ENCODE assay signal across 8 mouse cellular contexts in genomic region chr11:54879434-54879833, GRCm38 (mm10). TPM values are rescaled to one million over a fixed set of nuclear protein-coding genes. Genes with fewer than 3 reads are reported as not detected.
DNase-seq lines count a peak whose midpoint lies in the region; ATAC-seq and TF ChIP-seq lines count a peak whose summit lies in the region.

No protein-coding gene starts in this region.

- no peak for TF ChIP-seq CTCF in thymus, adult 2 months (IDR thresholded peaks at IDR 0.05; ENCODE audit: borderline replicate concordance, control insufficient read depth, extremely low read depth, insufficient read depth, low read length, poor library complexity)
- TF ChIP-seq CTCF in lung, postnatal 0 days (IDR thresholded peaks at IDR 0.05) = peak; percentile 91

- peak; percentile 84 for DNase-seq in embryonic facial prominence, embryonic 11.5 days (ENCODE audit: low spot score)
- DNase-seq in embryonic facial prominence, embryonic 10.5 days (ENCODE audit: low spot score) = no peak
- DNase-seq in thymus, adult 2 months = peak; percentile 44
- DNase-seq in thymus, postnatal 36 days = no peak
- DNase-seq in forelimb bud, embryonic 11.5 days (ENCODE audit: low read depth, low spot score) = peak; percentile 65
- DNase-seq in intestine, embryonic 14.5 days (ENCODE audit: low spot score) = no peak
- DNase-seq in lung, postnatal 0 days (ENCODE audit: low spot score) = peak; percentile 90

- no peaks in the 10 kb centered on the region for H3K27me3 ChIP-seq in embryonic facial prominence, embryonic 11.5 days (ENCODE audit: control insufficient read depth, insufficient read depth, low read length)
- H3K27me3 ChIP-seq in embryonic facial prominence, embryonic 10.5 days (replicated peaks; ENCODE audit: low read depth, poor library complexity, severe bottlenecking) = no peaks in the 10 kb centered on the region
- H3K27me3 ChIP-seq in thymus, adult 2 months (ENCODE audit: control insufficient read depth, insufficient read depth, low read length) = no peaks in the 10 kb centered on the region
- no peaks in the 10 kb centered on the region for H3K27me3 ChIP-seq in intestine, embryonic 14.5 days (replicated peaks; ENCODE audit: control insufficient read depth, insufficient read depth, low read length)
- no peaks in the 10 kb centered on the region for H3K27me3 ChIP-seq in lung, postnatal 0 days (replicated peaks; ENCODE audit: insufficient read depth, low read length)
- no peaks in the 10 kb centered on the region for H3K27me3 ChIP-seq in stomach, embryonic 14.5 days (ENCODE audit: control insufficient read depth, insufficient read depth, low read length)

- no peak for ATAC-seq in embryonic facial prominence, embryonic 11.5 days (replicated peaks; ENCODE audit: insufficient number of reproducible peaks, low FRiP score, low TSS enrichment, low read depth)
- ATAC-seq in intestine, embryonic 14.5 days (replicated peaks; ENCODE audit: low FRiP score, low TSS enrichment, low read depth) = peak; percentile 36; the same call in 1 of the 2 replicates
- peak; percentile 60 for ATAC-seq in lung, postnatal 0 days
- peak; percentile 33; the same call in 1 of the 2 replicates for ATAC-seq in stomach, embryonic 14.5 days (ENCODE audit: insufficient number of reproducible peaks, insufficient read depth, low FRiP score, low read depth)

- no peak overlapping the region for H3K27ac ChIP-seq in embryonic facial prominence, embryonic 11.5 days (replicated peaks; ENCODE audit: low read depth, low read length)
- no peak overlapping the region for H3K27ac ChIP-seq in embryonic facial prominence, embryonic 10.5 days (replicated peaks)
- no peak overlapping the region for H3K27ac ChIP-seq in thymus, adult 2 months (ENCODE audit: control insufficient read depth, insufficient read depth, low read length)
- no peak overlapping the region for H3K27ac ChIP-seq in intestine, embryonic 14.5 days (ENCODE audit: low read depth)
- H3K27ac ChIP-seq in lung, postnatal 0 days (ENCODE audit: low read length) = peak overlapping the region; percentile 40; the same call in 1 of the 2 replicates
- H3K27ac ChIP-seq in stomach, embryonic 14.5 days (ENCODE audit: low read length) = no peak overlapping the region

- H3K4me1 ChIP-seq in embryonic facial prominence, embryonic 11.5 days (ENCODE audit: control insufficient read depth, insufficient read depth, low read length) = no peaks in the 10 kb centered on the region
- peaks cover 12% of the 10 kb centered on the region for H3K4me1 ChIP-seq in embryonic facial prominence, embryonic 10.5 days
- peaks cover 2% of the 10 kb centered on the region; the same call in 1 of the 2 replicates for H3K4me1 ChIP-seq in thymus, adult 2 months (replicated peaks; ENCODE audit: control insufficient read depth, insufficient read depth, low read length)
- H3K4me1 ChIP-seq in intestine, embryonic 14.5 days (replicated peaks; ENCODE audit: control insufficient read depth, insufficient read depth, low read length) = peaks cover 15% of the 10 kb centered on the region; the same call in 1 of the 2 replicates
- peaks cover 6% of the 10 kb centered on the region; the same call in 1 of the 2 replicates for H3K4me1 ChIP-seq in lung, postnatal 0 days (ENCODE audit: insufficient read depth, low read depth, low read length)
- no peaks in the 10 kb centered on the region for H3K4me1 ChIP-seq in stomach, embryonic 14.5 days (ENCODE audit: control insufficient read depth, insufficient read depth, low read length)

- H3K9me3 ChIP-seq in embryonic facial prominence, embryonic 11.5 days (replicated peaks; ENCODE audit: control insufficient read depth, low read length) = no peaks in the 10 kb centered on the region
- no peaks in the 10 kb centered on the region for H3K9me3 ChIP-seq in embryonic facial prominence, embryonic 10.5 days
- H3K9me3 ChIP-seq in intestine, embryonic 14.5 days (ENCODE audit: control insufficient read depth, low read length) = no peaks in the 10 kb centered on the region
- no peaks in the 10 kb centered on the region for H3K9me3 ChIP-seq in lung, postnatal 0 days (ENCODE audit: low read length)
- H3K9me3 ChIP-seq in stomach, embryonic 14.5 days (ENCODE audit: control insufficient read depth, low read depth, low read length) = no peaks in the 10 kb centered on the region

- H3K36me3 ChIP-seq in embryonic facial prominence, embryonic 11.5 days (replicated peaks; ENCODE audit: control insufficient read depth, insufficient read depth, low read depth, low read length) = no peaks in the 10 kb centered on the region
- peaks cover 12% of the 10 kb centered on the region for H3K36me3 ChIP-seq in embryonic facial prominence, embryonic 10.5 days (replicated peaks)
- no peaks in the 10 kb centered on the region for H3K36me3 ChIP-seq in thymus, adult 2 months (ENCODE audit: control insufficient read depth, insufficient read depth, low read length)
- H3K36me3 ChIP-seq in intestine, embryonic 14.5 days (ENCODE audit: control insufficient read depth, insufficient read depth, low read length) = no peaks in the 10 kb centered on the region
- H3K36me3 ChIP-seq in lung, postnatal 0 days (ENCODE audit: insufficient read depth, low read length) = no peaks in the 10 kb centered on the region
- no peaks in the 10 kb centered on the region for H3K36me3 ChIP-seq in stomach, embryonic 14.5 days (ENCODE audit: control insufficient read depth, insufficient read depth, low read length)

- no peak overlapping the region for H3K9ac ChIP-seq in embryonic facial prominence, embryonic 11.5 days (replicated peaks; ENCODE audit: low read length)
- H3K9ac ChIP-seq in intestine, embryonic 14.5 days (ENCODE audit: low read length) = no peak overlapping the region
- no peak overlapping the region for H3K9ac ChIP-seq in lung, postnatal 0 days (replicated peaks; ENCODE audit: low read depth)
- H3K9ac ChIP-seq in stomach, embryonic 14.5 days (replicated peaks; ENCODE audit: low read depth, low read length) = no peak overlapping the region

- no peak overlapping the region for H3K4me3 ChIP-seq in embryonic facial prominence, embryonic 11.5 days (ENCODE audit: low read depth, low read length)
- H3K4me3 ChIP-seq in embryonic facial prominence, embryonic 10.5 days = no peak overlapping the region
- H3K4me3 ChIP-seq in thymus, adult 2 months (ENCODE audit: control insufficient read depth, insufficient read depth, low read length) = no peak overlapping the region
- H3K4me3 ChIP-seq in intestine, embryonic 14.5 days (ENCODE audit: low read depth, low read length) = no peak overlapping the region
- H3K4me3 ChIP-seq in lung, postnatal 0 days (ENCODE audit: low read depth, low read length) = no peak overlapping the region
- H3K4me3 ChIP-seq in stomach, embryonic 14.5 days (ENCODE audit: low read depth, low read length) = no peak overlapping the region

- H3K4me2 ChIP-seq in embryonic facial prominence, embryonic 11.5 days (ENCODE audit: low read depth, low read length) = no peak overlapping the region
- no peak overlapping the region for H3K4me2 ChIP-seq in intestine, embryonic 14.5 days (ENCODE audit: low read length)
- H3K4me2 ChIP-seq in lung, postnatal 0 days (replicated peaks; ENCODE audit: low read depth, low read length) = no peak overlapping the region
- no peak overlapping the region for H3K4me2 ChIP-seq in stomach, embryonic 14.5 days (replicated peaks; ENCODE audit: low read depth, low read length)

- no peak for TF ChIP-seq EP300 in lung, postnatal 0 days (IDR thresholded peaks at IDR 0.05)

- WGBS in embryonic facial prominence, embryonic 11.5 days = 32% methylated on average over 4 of the region's 4 CpGs
- WGBS in embryonic facial prominence, embryonic 10.5 days = 44% methylated on average over 4 of the region's 4 CpGs
- WGBS in thymus, adult 2 months = 41% methylated on average over 4 of the region's 4 CpGs
- WGBS in intestine, embryonic 14.5 days = 23% methylated on average over 4 of the region's 4 CpGs
- 15% methylated on average over 4 of the region's 4 CpGs for WGBS in lung, postnatal 0 days
- WGBS in stomach, embryonic 14.5 days = 23% methylated on average over 4 of the region's 4 CpGs

- TF ChIP-seq POLR2A in thymus, adult 2 months (IDR thresholded peaks at IDR 0.05; ENCODE audit: control insufficient read depth, extremely low read depth, insufficient read depth, low read length, poor library complexity) = no peak

RNA-seq across cellular contexts. Expression of gene Hint1, which starts 13.3 kb away (rescaled TPM):
- 678 and 720 TPM in 2 replicates for polyA plus RNA-seq in embryonic facial prominence, embryonic 11.5 days (2014; fragmentation: Nextera tagmentation; extraction: Ambion mirVana)
- 643 and 644 TPM in 2 replicates for polyA plus RNA-seq in embryonic facial prominence, embryonic 10.5 days (2016; fragmentation: Nextera tagmentation; extraction: Ambion mirVana)
- polyA plus RNA-seq in thymus, adult 2 months (2012; rRNA removed) = 322 and 336 TPM in 2 replicates
- polyA plus RNA-seq in intestine, embryonic 14.5 days (2014; fragmentation: Nextera tagmentation; extraction: Ambion mirVana) = 740 and 774 TPM in 2 replicates
- 500 and 528 TPM in 2 replicates for polyA plus RNA-seq in lung, postnatal 0 days (2015; fragmentation: Nextera tagmentation; extraction: Ambion mirVana)
- polyA plus RNA-seq in stomach, embryonic 14.5 days (2014; fragmentation: Nextera tagmentation; extraction: Ambion mirVana) = 672 and 728 TPM in 2 replicates

RNA-seq across cellular contexts. Expression of gene Lyrm7, which starts 18.7 kb away (rescaled TPM):
- polyA plus RNA-seq in embryonic facial prominence, embryonic 11.5 days (2014; fragmentation: Nextera tagmentation; extraction: Ambion mirVana) = 7.4 and 9.6 TPM in 2 replicates
- 6.7 and 6.9 TPM in 2 replicates for polyA plus RNA-seq in embryonic facial prominence, embryonic 10.5 days (2016; fragmentation: Nextera tagmentation; extraction: Ambion mirVana)
- 2.9 and 3.5 TPM in 2 replicates for polyA plus RNA-seq in thymus, adult 2 months (2012; rRNA removed)
- polyA plus RNA-seq in intestine, embryonic 14.5 days (2014; fragmentation: Nextera tagmentation; extraction: Ambion mirVana) = 8.0 and 12.4 TPM in 2 replicates
- polyA plus RNA-seq in lung, postnatal 0 days (2015; fragmentation: Nextera tagmentation; extraction: Ambion mirVana) = 2.3 and 3.1 TPM in 2 replicates
- polyA plus RNA-seq in stomach, embryonic 14.5 days (2014; fragmentation: Nextera tagmentation; extraction: Ambion mirVana) = 6.8 and 10.1 TPM in 2 replicates

RNA-seq across cellular contexts. Expression of gene Gpx3, which starts 22.8 kb away (rescaled TPM):
- polyA plus RNA-seq in embryonic facial prominence, embryonic 11.5 days (2014; fragmentation: Nextera tagmentation; extraction: Ambion mirVana) = 70.6 and 76.2 TPM in 2 replicates
- polyA plus RNA-seq in embryonic facial prominence, embryonic 10.5 days (2016; fragmentation: Nextera tagmentation; extraction: Ambion mirVana) = 72.8 and 90.1 TPM in 2 replicates
- polyA plus RNA-seq in thymus, adult 2 months (2012; rRNA removed) = 120 and 133 TPM in 2 replicates
- 263 and 321 TPM in 2 replicates for polyA plus RNA-seq in intestine, embryonic 14.5 days (2014; fragmentation: Nextera tagmentation; extraction: Ambion mirVana)
- 342 and 535 TPM in 2 replicates for polyA plus RNA-seq in lung, postnatal 0 days (2015; fragmentation: Nextera tagmentation; extraction: Ambion mirVana)
- polyA plus RNA-seq in stomach, embryonic 14.5 days (2014; fragmentation: Nextera tagmentation; extraction: Ambion mirVana) = 197 and 202 TPM in 2 replicates

Comparison
In these comparisons a context has a peak if more than half of its experiments do, and no peak if none do; other contexts are left out.
1. DNase-seq: peak in embryonic facial prominence, embryonic 11.5 days (single experiment), thymus, adult 2 months (single experiment), forelimb bud, embryonic 11.5 days (single experiment) and lung, postnatal 0 days (single experiment); none in embryonic facial prominence, embryonic 10.5 days (single experiment), thymus, postnatal 36 days (0 of 2) and intestine, embryonic 14.5 days (single experiment).